Mouse (Mus musculus): ENCODE measurements around the gene Unk.

Gene Unk

DNA sequence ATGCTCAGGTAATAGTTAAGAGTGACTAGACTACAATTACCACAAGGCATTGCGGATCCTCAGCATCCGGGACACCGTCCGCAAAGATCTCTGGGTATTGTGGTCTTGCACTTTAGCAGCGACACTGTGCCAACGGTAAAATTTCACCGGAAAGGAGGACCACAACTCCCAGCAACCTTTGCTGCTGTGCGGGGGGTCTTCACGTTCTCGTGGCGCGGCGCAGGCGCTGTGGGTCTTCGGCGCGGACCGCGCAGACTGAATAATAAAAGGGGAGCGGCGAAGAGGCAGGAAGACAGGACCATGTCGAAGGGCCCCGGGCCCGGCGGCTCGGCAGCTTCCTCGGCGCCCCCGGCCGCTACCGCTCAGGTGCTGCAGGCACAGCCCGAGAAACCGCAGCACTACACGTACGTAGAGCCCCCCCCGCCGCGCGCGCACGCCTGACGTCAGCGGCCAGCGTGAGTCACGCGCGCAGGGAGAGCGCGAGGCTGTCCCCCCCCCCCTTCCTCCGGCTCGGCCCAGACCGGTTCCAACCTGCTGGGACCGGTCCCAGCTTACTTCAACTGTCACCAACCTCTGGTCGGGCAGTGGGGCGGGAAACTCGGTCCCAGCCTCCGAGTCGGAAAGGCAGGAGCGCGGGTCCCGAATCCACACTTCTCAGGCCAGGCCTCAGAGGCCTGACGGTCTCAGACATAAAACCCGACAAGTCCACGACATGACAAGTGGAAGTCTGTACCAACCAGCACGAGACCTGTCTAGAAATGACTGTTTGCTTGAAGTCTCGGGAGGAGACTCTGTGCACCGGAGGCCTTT lies at the start of gene Unk:
TSS of gene Unk (plus strand) at position 235 of the 810 bp plus-strand sequence.
- peak; percentile 98 for DNase-seq (ENCODE audit: low spot score)

DNA sequence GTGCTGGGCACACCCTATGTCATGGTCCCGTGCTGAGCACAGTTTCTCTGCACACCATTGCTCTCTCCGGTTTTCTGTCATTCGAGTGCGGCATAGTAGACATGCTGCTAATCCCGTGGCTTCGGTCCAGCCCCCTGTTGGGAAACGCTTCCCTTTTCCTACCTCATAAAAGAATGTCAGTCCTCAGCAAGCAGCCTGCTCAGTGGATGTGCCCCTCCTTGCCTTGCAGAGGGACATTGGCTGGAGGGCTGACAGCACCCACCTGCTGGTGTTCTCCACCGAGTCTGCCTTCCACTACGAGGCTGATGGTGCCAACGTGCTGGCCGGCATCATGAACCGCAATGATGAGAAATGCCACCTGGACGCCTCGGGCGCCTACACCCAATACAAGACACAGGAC lies 47.6 kb upstream of the Unk start:
- DNase-seq (ENCODE audit: low spot score), result no peak

DNA sequence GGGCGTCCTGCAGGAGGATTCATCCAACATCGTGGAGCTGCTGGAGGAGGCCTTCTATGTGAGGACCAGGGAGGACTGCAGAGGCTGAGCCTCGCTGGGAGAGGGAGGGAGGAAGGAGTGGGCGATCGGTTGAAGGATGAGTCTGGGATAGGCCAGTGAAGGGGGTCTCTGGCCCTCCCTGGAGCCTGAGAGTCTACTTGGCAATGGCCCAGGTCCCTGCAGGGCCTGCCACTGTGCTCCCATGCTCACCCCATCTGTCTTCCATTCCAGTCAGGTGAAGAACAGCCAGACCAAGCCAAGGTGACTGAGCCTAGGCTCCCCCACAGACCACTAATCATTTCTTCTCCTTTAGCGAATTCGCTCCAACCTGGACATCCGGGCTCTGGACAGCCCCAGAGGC lies 46.8 kb upstream of the Unk start:
- no peak for DNase-seq (ENCODE audit: low spot score)

DNA sequence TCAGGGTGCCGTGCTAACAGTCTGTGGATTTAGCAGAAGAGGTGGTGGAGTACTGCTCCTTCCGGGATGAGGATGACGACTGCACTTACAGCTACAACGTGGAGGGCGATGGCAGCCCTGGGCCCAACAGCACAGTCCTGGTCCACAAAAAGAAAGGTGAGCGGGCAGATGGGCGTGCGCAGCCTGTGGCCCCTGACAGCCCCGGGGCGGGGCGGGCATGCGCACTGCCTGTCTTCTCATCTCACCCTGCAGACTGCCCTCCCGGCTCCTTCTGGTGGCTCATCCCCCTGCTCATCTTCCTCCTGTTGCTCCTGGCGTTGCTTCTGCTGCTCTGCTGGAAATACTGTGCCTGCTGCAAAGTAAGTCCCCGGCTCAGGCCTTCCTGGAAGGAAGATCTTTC lies 40.4 kb upstream of the Unk start:
- no peak for DNase-seq (ENCODE audit: low spot score)

DNA sequence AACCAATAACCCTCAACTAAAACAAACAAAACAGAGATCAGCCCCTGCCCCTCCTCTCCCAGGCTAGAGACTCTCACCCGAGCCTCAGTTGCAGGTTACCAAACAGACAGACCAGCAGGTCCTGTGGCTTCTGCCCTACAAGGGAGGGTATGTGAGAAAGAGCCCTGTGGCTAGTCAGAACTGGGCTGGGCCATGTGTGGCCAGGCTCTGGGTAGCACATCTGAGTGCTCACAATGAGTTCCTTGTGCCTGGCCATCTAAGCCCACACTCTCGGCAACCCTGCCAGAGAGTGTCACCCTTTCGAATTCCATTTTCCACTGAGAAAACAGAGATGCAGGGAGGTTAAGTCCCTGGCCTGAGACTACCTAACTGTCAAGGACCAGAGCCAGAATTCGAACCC lies 38.0 kb upstream of the Unk start:
- no peak for DNase-seq (ENCODE audit: low spot score)

DNA sequence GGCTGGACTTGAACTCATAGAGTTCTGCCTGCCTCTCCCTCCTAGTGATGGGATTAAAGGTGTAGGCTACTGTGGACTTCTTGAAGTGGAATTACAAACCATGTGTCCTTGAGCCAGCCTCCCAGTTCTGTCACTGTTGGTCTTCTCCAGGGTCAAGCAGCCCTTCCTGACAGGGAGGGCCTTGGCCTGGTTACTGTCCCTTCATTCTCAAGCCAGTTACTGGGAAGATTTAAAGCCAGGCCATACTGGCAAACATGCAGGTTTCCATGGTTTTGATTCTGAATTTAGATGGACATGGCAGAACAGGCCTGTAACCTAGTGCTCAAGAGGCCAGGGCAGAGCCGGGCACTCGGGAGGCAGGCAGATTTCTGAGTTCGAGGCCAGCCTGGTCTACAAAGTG lies 34.9 kb upstream of the Unk start:
- no peak for DNase-seq (ENCODE audit: low spot score)

DNA sequence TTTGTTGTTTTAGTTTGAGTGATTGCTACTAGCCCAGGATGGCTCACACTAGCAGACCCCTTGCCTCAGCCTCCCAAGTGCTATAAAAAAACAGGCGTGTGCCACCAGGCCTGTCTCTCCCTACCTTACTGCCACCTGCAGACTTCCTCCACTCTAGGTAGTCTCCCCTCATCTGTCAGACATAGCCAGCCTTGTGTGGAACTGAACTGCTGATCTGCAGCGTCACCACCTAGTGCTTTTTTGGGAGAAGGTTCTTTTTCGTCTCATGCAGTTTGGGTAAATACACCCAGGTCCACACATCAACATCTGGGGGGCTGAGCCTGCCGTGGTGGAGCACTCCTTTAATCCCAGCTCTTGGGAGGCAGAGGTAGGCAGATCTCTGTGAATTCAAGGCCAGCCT lies 33.1 kb upstream of the Unk start:
- no peak for DNase-seq (ENCODE audit: low spot score)

DNA sequence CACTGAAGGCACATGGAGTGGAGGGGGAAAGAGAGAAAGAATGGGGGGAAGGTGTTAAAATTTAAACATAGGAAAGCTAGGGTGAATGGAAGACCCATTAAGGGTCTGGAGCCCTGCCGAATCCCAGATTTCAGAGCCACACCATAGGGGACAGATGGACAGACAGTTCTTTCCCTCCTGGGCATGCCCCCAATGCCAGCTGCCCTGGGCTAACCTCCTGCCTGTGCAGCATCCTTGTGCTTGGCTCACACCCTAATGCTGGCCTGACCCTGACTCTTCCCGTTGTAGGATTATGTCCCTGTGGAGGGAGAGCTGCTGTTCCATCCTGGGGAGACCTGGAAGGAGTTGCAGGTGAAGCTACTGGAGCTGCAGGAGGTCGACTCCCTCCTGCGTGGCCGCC lies 32.5 kb upstream of the Unk start:
- no peak for DNase-seq (ENCODE audit: low spot score)

DNA sequence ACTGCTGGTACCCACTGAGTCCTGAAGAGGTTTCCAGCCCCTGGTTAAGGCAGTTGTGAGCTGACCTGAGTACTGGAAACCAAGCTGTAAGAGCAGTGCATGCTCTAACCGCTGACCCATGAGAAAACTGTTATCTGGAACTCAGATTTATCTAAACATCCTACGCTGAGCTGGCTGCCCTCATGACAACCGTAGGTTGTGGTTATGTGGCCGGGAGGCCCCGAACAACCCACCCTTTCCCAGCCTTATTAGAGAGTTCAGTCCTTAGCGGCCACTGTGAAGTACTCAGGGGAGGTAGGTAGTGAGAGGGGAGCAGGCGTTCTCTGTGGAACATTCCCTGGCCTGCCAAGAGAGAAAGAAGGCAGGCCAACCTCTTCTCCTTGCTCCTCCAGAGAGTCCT lies 31.1 kb upstream of the Unk start:
- DNase-seq (ENCODE audit: low spot score), result no peak

DNA sequence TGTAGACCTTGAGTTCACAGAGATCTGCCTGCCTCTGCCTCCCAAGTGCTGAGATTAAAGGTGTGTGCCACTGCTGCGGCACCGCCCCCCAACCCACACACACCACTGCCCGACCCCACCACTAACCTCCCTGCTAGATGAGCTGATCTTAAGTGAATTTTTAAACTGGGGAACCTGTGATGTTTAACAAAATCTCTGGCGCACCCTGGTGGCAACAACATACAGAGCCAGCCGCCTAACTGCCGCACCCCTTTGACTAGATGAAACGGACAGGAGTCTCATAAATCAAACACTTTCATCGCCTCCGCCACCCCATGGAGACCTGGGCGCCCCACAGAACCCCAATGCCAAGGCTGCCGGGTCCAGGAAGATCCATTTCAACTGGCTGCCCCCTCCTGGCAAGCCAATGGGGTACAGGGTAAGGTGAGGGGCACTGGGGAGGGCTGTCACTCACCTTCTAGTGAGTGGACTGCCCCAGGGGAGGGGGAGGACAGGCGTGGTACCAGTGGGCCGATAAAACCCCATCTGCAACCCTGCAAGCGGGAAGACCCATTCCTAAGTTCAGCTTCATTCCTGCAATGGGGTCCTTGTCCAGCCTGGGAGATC lies 30.5 kb upstream of the Unk start:
- DNase-seq (ENCODE audit: low spot score), result no peak

DNA sequence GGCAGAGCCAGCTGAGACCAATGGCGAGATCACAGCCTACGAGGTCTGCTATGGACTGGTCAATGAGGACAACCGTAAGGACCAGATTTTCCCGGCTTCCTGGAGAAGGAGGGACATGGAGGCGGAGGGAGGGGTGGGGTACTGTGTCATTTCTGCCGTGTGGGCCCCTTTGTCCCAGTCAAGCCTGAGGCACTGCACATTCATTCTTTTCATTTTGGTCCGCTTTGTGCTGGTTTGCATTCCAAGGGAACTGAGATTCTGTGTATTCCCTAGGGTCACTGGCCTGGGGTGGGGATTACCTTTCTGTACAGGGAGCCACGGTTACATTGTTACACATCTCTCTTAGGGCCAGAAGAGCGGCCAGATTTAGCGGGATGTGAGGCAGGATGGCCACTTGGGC lies 29.5 kb upstream of the Unk start:
- no peak for DNase-seq (ENCODE audit: low spot score)

DNA sequence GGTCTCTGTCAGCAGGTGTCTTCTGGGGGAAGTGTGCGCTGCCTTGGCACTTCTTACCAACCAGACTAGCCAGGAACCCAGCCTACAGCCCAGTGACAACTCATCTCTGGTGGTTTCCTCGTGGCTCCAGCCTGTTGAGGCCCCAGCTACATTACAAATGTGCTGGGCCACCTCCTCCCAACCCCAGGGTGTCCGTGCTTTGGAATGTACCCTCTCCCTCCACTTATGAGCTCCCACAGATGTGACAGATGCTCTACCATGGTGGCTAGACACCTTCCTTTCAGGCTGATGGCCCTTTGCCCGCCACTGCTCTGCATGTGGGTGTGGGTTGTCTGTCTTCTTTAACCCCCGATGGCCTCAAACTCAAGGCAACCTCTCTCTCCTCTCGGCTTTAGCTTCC lies 28.4 kb upstream of the Unk start:
- DNase-seq (ENCODE audit: low spot score), result no peak

DNA sequence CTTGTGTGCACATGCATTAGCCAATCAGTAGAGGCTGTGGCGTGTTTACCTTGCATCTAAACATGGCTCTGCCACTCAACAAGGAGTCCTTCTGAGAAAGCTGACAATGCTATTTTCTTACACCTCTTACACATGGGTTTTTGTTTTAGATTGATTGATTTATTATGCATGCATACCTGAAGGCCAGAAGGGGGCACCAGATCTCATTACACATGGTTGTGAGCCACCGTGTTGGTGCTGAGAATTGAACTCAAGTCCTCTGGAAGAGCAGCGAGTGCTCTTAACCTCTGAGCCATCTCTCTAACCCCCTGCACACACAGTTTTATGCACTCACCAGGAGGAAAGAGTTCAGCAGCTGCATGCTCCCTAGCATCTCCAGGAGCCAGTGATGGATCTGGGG lies 27.2 kb upstream of the Unk start:
- DNase-seq (ENCODE audit: low spot score), result no peak

DNA sequence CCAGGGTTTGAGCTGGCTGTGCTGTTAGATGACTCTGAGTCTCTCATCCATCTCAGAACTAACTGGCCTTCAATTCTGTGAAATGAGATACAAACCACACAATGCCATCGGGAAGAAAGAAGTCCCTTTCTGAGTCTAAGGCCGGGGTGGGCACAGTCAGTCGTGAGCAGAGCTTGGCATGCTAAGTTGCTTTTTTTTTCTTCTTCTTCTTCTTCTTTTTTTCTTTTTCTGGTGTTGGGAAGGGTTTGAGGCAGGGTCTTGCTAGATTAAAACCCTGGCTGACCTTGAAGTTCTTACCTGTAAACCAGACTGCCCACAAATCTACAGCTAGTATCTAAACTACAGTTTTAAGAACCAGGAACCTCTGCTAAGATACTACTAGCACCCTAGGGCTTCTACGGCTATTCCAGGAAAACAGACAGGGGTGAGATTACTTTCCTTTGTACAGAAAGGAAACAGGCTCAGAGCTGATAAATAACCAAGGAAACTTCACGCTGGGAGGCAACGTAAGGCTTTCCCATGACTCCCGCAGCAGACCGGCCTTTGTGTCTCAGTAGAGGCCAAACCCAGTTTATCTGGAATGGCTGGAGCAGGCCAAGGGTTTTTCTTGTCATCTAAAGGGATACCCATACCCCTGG lies 25.8 kb upstream of the Unk start:
- no peak for DNase-seq (ENCODE audit: low spot score)

DNA sequence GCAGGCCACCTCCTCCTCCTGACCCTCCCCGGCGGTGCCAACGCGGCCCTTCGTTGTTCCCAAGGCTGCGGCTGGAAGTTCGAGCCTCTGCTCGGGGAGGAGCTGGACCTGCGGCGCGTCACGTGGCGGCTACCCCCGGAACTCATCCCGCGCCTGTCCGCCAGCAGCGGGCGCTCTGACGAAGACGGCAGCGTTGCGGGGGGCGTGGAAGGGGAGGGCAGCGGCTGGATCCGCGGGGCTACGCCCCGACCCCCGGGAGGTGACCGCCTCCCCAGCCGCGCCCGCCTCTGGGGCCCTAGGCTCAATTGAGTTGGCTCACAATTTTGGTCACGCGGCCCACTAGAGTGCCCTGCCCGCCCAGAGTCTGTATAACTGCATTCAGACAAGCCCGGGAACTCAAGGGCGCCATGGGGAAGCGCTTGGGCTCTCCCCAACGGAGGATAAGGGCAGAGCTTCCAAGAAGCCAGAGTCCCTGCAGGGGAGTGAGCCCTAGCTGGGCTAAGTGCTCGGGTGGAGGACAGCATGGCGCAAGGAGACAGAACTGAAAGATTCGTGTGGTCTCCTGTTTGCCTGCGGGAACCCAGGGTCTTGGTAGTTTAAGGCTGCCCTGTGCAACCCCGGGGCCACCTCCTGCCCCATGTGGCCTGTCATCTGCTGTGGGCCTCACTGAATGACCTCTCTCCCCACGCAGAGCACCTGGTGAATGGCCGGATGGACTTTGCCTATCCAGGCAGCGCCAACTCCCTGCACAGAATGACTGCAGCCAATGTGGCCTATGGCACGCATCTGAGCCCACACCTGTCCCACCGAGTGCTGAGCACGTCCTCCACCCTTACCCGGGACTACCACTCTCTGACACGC lies 25.1 kb upstream of the Unk start:
- peak; percentile 66 for DNase-seq (ENCODE audit: low spot score)

DNA sequence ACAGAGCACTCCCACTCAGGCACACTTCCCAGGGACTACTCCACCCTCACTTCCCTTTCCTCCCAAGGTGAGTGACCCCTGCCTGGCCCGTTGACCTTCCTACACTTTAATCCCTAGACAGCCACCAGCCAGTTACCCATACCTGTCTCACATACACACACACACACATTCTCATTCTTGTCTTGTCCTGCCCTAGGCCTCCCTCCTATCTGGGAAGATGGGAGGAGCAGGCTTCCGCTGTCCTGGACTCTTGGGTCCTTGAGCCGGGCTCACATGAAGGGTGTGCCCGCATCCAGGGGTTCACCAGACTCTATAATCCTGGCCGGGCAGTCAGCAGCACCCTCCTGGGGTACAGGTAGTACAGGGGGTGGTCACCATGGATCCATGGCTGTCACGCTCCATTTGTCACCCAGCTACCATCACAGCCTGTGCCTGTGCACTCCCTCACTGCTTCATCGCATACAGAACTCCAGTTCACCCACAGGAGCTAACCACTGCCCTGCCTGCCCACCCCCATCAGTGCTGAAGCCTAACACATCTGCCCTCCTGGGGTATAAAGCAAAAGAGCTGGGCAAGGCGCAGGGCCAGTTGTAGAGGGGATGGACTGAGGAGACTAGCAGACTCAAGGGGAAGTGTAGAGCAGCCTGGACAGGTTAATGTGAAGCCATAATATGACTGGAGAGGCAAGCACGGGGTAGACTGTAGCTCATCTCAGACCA lies 24.3 kb upstream of the Unk start:
- no peak for DNase-seq (ENCODE audit: low spot score)

DNA sequence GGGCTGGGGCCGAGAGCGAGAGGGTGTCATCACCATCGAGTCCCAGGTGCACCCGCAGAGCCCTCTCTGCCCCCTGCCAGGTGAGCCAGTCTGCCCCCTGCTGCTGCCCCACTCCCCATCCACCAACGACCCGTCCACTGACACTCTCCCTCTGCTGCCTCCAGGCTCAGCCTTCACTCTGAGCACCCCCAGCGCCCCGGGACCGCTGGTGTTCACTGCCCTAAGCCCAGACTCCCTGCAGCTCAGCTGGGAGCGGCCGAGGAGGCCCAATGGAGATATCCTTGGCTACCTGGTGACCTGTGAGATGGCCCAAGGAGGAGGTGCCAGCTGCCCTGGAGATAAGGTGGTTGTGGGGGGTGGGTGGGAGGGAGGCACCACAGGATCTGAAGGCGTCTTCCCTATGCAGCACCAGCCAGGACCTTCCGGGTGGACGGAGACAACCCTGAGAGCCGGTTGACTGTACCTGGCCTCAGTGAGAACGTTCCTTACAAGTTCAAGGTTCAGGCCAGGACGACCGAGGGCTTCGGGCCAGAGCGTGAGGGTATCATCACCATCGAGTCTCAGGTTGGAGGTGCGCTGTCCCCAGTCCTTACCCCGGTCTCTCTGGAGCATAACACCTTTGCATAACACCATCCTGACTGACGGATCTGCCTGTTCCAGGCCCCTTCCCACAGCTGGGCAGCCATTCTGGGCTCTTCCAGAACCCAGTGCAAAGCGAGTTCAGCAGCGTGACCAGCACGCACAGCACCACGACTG lies 22.8 kb upstream of the Unk start:
- no peak for DNase-seq (ENCODE audit: low spot score)

DNA sequence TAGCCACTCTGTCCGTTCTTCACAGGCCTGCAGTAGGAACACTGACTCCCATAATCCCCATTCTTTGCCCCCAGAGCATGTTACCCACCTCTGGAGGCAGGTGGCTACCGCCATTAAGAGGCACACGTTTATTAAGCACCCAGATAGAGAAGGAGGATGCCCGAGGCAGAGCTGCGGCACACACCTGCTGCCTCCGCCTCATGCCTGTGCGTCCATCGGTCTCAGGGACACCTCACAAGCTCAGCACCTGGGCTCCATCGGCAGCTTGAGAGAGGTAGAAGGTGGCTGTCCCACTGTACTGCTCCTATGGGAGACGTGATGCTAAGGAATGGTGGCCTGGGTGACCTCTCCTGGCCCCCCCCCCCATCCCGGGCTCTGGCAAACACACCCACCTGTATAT lies 21.7 kb upstream of the Unk start:
- DNase-seq (ENCODE audit: low spot score), result no peak

DNA sequence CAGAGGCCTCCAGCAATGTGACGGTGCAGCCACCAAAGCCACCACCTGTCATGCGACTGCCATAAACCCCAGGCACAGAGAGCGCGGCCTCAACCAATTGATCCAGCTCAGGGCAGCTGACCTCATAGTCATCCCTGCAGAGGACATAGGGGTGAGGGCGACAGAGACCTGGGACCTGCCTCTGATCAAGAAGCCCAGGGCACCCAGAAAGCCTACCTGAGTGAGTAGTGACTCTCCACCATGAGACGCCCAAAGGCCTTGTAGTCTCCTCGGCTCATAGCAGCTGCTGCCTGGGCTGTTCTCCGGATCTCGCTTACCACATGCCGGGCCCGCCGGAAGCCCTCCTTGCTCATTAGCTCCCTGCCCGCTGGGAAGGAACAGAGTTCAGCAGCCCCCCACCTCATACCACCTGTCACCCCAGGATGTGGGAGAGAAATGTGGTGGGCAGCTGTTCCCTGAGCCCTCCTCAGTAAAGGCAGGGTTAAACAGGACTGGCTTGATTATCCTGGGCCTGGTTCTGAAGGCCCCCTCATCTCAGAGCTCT lies 21.2 kb upstream of the Unk start:
- no peak for DNase-seq (ENCODE audit: low spot score)

DNA sequence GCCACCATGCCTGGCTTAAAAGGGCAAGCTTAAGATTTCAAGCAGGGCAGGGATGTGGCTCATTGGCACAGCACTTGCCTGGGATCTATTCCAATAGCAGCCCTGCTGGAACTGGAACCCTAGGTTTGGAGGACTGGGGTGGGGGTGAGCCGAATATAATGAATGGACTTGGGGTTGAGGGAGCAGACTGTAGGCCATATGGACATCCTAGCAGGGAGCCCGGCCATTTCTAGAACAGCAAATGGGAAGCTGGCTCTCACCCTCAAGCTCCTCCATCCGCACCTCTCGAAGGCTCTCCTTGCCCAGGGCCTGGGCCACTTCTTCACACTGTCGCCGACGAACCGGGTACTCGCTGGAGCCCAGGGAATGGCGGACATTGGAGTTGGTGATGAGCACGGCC lies 20.5 kb upstream of the Unk start:
- no peak for DNase-seq (ENCODE audit: low spot score)

DNA sequence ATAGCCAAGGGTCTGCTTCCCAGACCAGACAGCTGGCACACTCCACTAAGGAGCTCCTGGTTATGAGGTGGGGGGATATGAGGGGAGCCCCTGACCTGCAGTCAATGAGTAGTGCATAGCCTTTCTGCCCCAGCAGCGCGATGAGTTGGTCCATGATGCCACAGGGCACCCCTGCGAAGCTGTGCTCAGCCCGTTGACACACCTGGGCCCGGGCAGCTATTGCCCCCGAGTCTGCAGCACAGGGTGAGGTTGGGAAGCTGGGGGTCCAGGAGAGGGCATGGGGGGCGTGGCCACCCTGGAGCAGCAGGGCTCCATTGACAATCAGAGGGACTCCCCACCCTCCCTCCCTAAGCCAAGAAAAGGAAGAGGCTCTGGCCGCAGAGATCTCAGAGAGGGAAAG lies 20.0 kb upstream of the Unk start:
- DNase-seq (ENCODE audit: low spot score), result no peak
